Mouse (Mus musculus): ENCODE measurements at regions not wholly inside any gene's neighbourhood (a gene's known extent, or its start where the extent isn't known, plus 50 kb on each side); places are given as distances from the start of the nearest gene placed in this dataset.

DNA sequence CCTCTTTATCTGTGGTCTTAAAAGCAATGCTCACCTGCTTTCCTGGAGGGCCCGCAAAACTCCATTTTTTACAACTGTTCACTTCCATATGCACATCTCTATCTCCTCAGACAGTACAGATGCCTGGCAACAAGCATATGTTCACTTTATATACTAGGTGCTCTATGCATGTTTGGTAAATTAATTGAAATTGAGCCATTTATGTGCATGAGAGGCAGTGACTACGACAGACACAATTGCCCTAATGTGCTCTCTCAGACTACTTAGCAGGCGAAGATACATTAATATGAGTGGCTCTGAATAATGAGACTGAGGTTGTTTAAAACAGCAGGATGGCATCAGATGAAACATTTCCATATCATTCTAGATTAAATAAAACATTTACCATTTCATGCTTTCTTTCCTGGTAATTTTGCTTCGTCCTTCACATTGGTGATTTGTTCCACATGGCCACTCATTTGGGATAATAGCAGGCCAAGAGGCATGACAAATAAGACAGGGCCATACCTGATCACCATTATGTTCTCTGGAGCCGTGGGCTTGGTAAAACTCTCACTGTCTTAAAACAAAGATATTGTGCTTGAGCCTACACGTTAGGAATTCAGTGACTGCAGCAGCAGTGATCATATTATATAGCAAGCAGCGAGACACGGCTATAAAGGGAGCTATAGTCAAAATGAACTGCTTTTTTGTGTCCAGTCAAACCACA is 140.2 kb upstream of the Fshr start:
- Histone ChIP-seq H3K9ac (replicated peaks; ENCODE audit: low read depth, low read length) (no peak overlapping the region), H3K4me3 (ENCODE audit: low read depth, low read length) (no peak overlapping the region), H3K9me3 (ENCODE audit: control insufficient read depth, low read length) (no peaks in the 10 kb centered on the region), H3K4me2 (ENCODE audit: low read depth, low read length) (no peak overlapping the region), H3K27ac (ENCODE audit: low read depth, low read length) (no peak overlapping the region), H3K27me3 (ENCODE audit: control insufficient read depth, insufficient read depth, low read length) (no peaks in the 10 kb centered on the region), H3K4me1 (ENCODE audit: control insufficient read depth, insufficient read depth, low read length) (no peaks in the 10 kb centered on the region), H3K36me3 (ENCODE audit: control insufficient read depth, insufficient read depth, low read length) (no peaks in the 10 kb centered on the region)
- WGBS: 49% methylated on average over 8 of the region's 8 CpGs
- ATAC-seq (ENCODE audit: low read depth): peak; percentile 77

DNA sequence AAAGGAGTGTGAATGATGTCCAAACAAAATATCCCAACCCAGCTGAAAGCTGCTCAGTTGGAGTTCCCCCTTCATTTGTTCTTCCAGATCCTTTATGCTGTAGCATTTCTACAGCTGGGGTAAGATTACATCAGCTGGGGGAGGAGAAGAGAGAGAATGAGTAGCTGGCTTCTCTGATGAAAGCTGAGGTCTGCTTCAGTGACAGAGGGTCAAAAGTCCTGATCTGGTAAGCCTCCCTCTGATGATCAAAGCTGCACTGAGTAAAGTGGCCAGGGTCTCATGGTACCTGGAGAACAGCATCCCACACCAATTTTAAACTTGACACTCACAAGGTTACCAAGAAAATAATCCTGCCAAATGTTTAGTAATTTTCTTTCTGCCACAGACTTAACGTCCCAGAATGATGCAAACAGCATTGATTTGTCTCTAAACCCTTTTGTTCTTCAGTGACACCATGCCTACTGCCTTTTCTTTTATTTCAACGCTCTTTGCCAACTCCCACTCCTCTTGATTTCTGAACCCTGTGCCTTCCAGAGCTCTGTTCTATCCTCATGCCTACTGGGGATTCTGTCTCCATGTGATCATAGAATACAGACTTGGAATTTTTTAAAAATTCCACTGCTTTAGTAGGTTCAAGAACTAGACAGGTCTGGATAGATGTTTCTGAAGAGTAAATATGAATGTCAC is 119.3 kb upstream of the Fshr start:
- Histone ChIP-seq H3K27ac (ENCODE audit: low read depth, low read length) (no peak overlapping the region), H3K9me3 (ENCODE audit: control insufficient read depth, low read length) (no peaks in the 10 kb centered on the region)
- WGBS: 69% methylated on average over 2 of the region's 2 CpGs

DNA sequence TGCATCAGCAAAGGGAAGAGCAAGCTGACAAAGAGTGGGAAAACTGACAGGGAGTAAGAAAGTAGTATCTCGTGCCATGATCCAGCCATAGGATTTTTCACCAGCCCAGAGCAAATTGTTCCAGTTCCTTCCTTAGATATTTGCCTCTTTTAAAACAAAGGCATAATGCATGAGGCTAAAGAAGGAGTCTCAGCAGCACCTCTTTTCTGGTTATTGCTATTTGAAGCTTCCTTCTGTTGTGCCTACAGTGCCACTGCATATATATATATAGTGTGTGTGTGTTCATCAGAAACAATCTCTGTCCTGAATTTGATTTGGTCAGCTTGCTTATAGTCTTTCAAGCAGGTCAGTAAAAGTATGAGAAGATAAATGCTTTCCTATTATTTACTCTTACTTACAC is 117.9 kb upstream of the Fshr start:
- Histone ChIP-seq H3K36me3 (ENCODE audit: control insufficient read depth, insufficient read depth, low read length) (no peaks in the 10 kb centered on the region), H3K4me1 (ENCODE audit: control insufficient read depth, insufficient read depth, low read length) (no peaks in the 10 kb centered on the region), H3K4me3 (ENCODE audit: low read depth, low read length) (no peak overlapping the region), H3K9ac (replicated peaks; ENCODE audit: low read depth, low read length) (no peak overlapping the region), H3K27ac (ENCODE audit: low read depth, low read length) (no peak overlapping the region), H3K27me3 (ENCODE audit: control insufficient read depth, insufficient read depth, low read length) (no peaks in the 10 kb centered on the region), H3K4me2 (ENCODE audit: low read depth, low read length) (no peak overlapping the region), H3K9me3 (ENCODE audit: control insufficient read depth, low read length) (no peaks in the 10 kb centered on the region)
- ATAC-seq (ENCODE audit: low read depth): no peak
- WGBS: 97% methylated on average over 1 of the region's 1 CpGs

More for the DNA sequence above, 119.3 kb upstream of the Fshr start:
- Histone ChIP-seq H3K36me3 (ENCODE audit: control insufficient read depth, insufficient read depth, low read length) (no peaks in the 10 kb centered on the region), H3K9ac (replicated peaks; ENCODE audit: low read depth, low read length) (no peak overlapping the region), H3K4me2 (ENCODE audit: low read depth, low read length) (no peak overlapping the region), H3K4me3 (ENCODE audit: low read depth, low read length) (no peak overlapping the region), H3K27me3 (ENCODE audit: control insufficient read depth, insufficient read depth, low read length) (no peaks in the 10 kb centered on the region), H3K4me1 (ENCODE audit: control insufficient read depth, insufficient read depth, low read length) (no peaks in the 10 kb centered on the region)
- no peak for ATAC-seq (ENCODE audit: low read depth)

DNA sequence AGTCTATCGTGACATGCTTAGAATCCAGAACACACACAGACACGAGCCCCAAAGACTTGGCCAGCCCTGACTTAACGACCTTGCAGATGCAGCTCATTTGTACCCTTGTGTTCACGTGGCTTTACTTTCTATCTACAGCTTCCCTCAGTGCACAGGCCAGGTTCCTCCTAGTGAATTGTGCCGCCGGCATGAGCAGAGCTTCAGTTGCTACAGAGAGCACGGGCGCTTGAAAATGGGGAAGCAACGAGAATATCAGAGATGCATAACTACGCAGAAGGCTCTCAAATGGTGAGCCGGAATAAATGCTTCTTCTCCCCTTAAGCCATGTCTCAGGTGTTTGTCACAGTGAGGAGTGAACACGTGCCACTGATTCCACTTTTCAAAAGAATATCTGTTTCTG is 110.7 kb upstream of the Fshr start:
- Histone ChIP-seq H3K4me2 (ENCODE audit: low read depth, low read length) (no peak overlapping the region), H3K27ac (ENCODE audit: low read depth, low read length) (no peak overlapping the region), H3K4me1 (ENCODE audit: control insufficient read depth, insufficient read depth, low read length) (no peaks in the 10 kb centered on the region), H3K36me3 (ENCODE audit: control insufficient read depth, insufficient read depth, low read length) (no peaks in the 10 kb centered on the region), H3K9me3 (ENCODE audit: control insufficient read depth, low read length) (no peaks in the 10 kb centered on the region), H3K9ac (replicated peaks; ENCODE audit: low read depth, low read length) (no peak overlapping the region), H3K4me3 (ENCODE audit: low read depth, low read length) (no peak overlapping the region), H3K27me3 (ENCODE audit: control insufficient read depth, insufficient read depth, low read length) (no peaks in the 10 kb centered on the region)
- 92% methylated on average over 12 of the region's 12 CpGs for WGBS
- ATAC-seq (ENCODE audit: low read depth): no peak

DNA sequence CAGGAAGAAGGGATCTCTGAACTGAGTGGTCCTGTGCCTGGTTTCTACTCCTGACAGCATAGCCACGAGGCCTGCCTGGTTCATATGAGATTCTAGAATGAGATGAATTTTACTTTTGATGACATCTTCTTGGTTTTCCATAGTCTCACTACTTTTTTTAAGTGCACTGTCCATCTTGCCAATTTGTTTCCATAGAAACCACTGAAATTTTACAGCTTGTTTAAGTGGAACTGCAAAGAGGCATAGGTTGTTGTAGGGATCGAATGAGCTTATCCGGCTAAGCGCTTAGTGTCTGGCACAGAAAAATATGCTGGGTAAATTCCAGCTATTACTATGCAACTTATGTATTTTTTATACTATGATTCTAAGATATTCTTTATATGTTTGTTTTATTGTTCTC is 100.8 kb upstream of the Fshr start:
- 83% methylated on average over 4 of the region's 4 CpGs for WGBS

DNA sequence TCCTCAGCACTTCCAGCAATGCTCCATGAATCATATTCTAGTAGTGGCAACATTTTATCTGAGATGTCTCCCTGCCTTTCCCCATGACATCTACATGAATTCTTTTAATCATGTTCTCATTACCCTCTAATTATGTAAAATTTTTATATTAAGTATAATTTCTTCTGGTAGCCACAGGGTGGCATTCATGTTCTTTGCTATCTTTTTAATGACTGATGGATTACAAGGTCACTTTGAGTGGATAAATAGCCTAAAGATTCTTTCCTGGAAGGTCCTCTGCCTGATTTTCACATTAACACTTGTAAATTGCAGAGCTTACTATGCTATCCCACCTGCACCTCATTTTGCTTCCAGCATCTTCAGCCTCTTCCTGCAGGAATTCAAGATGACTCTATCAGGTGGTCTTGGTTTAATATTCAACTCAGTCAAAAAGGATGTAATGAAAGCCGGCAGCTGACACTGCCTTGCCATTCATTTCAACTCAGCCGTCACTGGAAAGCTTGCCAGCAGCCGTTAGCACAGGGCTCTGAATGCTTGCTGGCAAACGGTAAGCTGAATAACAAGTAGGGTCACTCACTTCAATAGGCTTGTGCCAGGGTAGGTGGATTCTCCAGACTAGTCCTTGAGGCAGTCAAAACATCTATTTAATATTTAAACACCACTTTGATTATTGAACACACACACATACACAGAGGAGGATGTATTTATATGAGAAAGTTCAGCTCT is 97.0 kb upstream of the Fshr start:
- ATAC-seq (ENCODE audit: low read depth): peak; percentile 58; the same call in 1 of the 2 replicates
- Histone ChIP-seq H3K27ac (ENCODE audit: low read depth, low read length) (no peak overlapping the region), H3K27me3 (ENCODE audit: control insufficient read depth, insufficient read depth, low read length) (no peaks in the 10 kb centered on the region), H3K9ac (replicated peaks; ENCODE audit: low read depth, low read length) (no peak overlapping the region), H3K4me3 (ENCODE audit: low read depth, low read length) (no peak overlapping the region), H3K36me3 (ENCODE audit: control insufficient read depth, insufficient read depth, low read length) (no peaks in the 10 kb centered on the region), H3K9me3 (ENCODE audit: control insufficient read depth, low read length) (no peaks in the 10 kb centered on the region), H3K4me1 (ENCODE audit: control insufficient read depth, insufficient read depth, low read length) (no peaks in the 10 kb centered on the region), H3K4me2 (ENCODE audit: low read depth, low read length) (no peak overlapping the region)
- 21% methylated on average over 4 of the region's 4 CpGs for WGBS

More for the DNA sequence above, 100.8 kb upstream of the Fshr start:
- H3K4me2 ChIP-seq (ENCODE audit: low read depth, low read length): no peak overlapping the region
- H3K27me3 ChIP-seq (ENCODE audit: control insufficient read depth, insufficient read depth, low read length): no peaks in the 10 kb centered on the region
- H3K27ac ChIP-seq (ENCODE audit: low read depth, low read length): no peak overlapping the region
- H3K9me3 ChIP-seq (ENCODE audit: control insufficient read depth, low read length): no peaks in the 10 kb centered on the region
- no peak overlapping the region for H3K9ac ChIP-seq (replicated peaks; ENCODE audit: low read depth, low read length)
- ATAC-seq (ENCODE audit: low read depth): no peak
- no peaks in the 10 kb centered on the region for H3K4me1 ChIP-seq (ENCODE audit: control insufficient read depth, insufficient read depth, low read length)
- H3K36me3 ChIP-seq (ENCODE audit: control insufficient read depth, insufficient read depth, low read length): no peaks in the 10 kb centered on the region
- H3K4me3 ChIP-seq (ENCODE audit: low read depth, low read length): no peak overlapping the region

DNA sequence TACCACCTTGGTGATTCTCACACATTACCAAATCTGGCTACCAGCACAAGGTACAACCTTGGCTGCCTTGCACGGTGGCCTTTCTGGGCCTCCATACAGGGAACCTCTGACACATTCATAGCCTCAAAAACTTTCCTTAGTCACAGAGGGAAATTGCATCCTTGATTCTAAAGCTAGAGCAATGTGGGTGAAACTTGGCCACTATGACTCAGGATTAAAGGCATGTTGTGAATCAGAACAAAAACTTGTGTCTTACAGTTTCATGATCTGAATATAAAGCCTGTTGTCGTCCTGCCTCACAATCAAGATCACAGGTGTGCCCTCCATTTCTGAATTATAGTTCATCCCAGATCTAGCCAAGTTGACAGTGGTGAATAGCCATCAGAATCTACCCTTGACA is 80.8 kb upstream of the Fshr start:
- 88% methylated on average over 2 of the region's 2 CpGs for WGBS
- Histone ChIP-seq H3K27me3 (ENCODE audit: control insufficient read depth, insufficient read depth, low read length) (no peaks in the 10 kb centered on the region), H3K9me3 (ENCODE audit: control insufficient read depth, low read length) (no peaks in the 10 kb centered on the region; the same call in 1 of the 2 replicates), H3K4me3 (ENCODE audit: low read depth, low read length) (no peak overlapping the region), H3K27ac (ENCODE audit: low read depth, low read length) (no peak overlapping the region), H3K9ac (replicated peaks; ENCODE audit: low read depth, low read length) (no peak overlapping the region), H3K4me1 (ENCODE audit: control insufficient read depth, insufficient read depth, low read length) (no peaks in the 10 kb centered on the region), H3K4me2 (ENCODE audit: low read depth, low read length) (no peak overlapping the region), H3K36me3 (ENCODE audit: control insufficient read depth, insufficient read depth, low read length) (no peaks in the 10 kb centered on the region)
- no peak for ATAC-seq (ENCODE audit: low read depth)

DNA sequence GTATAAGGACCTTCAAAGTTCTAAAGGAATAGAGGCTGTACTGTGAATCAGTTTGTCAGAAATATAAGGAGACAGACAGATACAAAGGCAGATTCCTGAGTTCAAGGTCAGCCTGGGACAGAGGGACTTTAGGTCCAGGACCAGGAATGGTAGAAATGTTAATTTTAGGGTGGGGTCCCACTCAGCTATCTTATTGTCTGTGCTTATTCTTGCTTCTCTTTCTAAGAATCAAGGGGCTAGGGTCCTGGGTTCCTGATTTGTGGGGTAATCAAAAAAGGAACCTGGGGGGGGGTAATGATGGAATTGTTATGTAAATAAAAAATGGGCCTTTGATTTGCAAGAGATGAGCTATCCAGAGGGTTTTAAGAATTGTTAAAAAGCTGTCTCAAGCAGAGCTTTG is 71.7 kb upstream of the Fshr start:
- H3K36me3 ChIP-seq (ENCODE audit: control insufficient read depth, insufficient read depth, low read length): no peaks in the 10 kb centered on the region

DNA sequence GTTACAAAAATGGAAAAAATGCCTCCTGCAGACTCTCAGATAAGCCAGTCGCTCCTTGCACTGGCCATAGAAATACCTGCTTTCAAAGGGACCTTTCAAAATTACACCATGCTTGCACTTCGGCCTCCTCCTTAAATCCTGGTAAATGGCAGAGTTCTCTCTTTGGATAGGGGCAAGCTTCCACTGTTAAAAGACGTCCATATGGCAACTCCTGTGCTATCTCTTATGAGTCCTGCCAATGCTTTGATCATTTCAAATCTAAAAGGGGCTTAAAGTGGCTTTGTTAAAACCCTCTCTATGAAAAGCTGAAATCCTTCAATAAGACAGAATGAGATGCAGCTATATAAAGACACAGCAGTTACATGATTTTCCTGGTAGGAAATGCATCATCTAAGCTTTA is 55.2 kb upstream of the Fshr start:
- Histone ChIP-seq H3K27ac (ENCODE audit: low read depth, low read length) (no peak overlapping the region), H3K9ac (replicated peaks; ENCODE audit: low read depth, low read length) (no peak overlapping the region), H3K4me1 (ENCODE audit: control insufficient read depth, insufficient read depth, low read length) (no peaks in the 10 kb centered on the region), H3K4me2 (ENCODE audit: low read depth, low read length) (no peak overlapping the region), H3K4me3 (ENCODE audit: low read depth, low read length) (no peak overlapping the region), H3K9me3 (ENCODE audit: control insufficient read depth, low read length) (no peaks in the 10 kb centered on the region), H3K27me3 (ENCODE audit: control insufficient read depth, insufficient read depth, low read length) (no peaks in the 10 kb centered on the region), H3K36me3 (ENCODE audit: control insufficient read depth, insufficient read depth, low read length) (no peaks in the 10 kb centered on the region)
- ATAC-seq (ENCODE audit: low read depth): no peak
- 79% methylated on average over 3 of the region's 3 CpGs for WGBS

More for the DNA sequence above, 71.7 kb upstream of the Fshr start:
- H3K4me3 ChIP-seq (ENCODE audit: low read depth, low read length): no peak overlapping the region
- no peak overlapping the region for H3K27ac ChIP-seq (ENCODE audit: low read depth, low read length)
- H3K9me3 ChIP-seq (ENCODE audit: control insufficient read depth, low read length): no peaks in the 10 kb centered on the region
- no peak overlapping the region for H3K4me2 ChIP-seq (ENCODE audit: low read depth, low read length)
- H3K4me1 ChIP-seq (ENCODE audit: control insufficient read depth, insufficient read depth, low read length): no peaks in the 10 kb centered on the region
- no peak overlapping the region for H3K9ac ChIP-seq (replicated peaks; ENCODE audit: low read depth, low read length)
- no peaks in the 10 kb centered on the region for H3K27me3 ChIP-seq (ENCODE audit: control insufficient read depth, insufficient read depth, low read length)
- ATAC-seq (ENCODE audit: low read depth): no peak

Measured in neural tube, embryonic 14.5 days (tissue).